Mouse (Mus musculus) heart, embryonic 10.5 days (tissue): ENCODE measurements around the gene Slf2. TPM values are rescaled to one million over a fixed set of nuclear protein-coding genes. Genes with fewer than 3 reads are reported as not detected.

Experiments used
- DNase-seq: peaks from one replicate; pipeline ENCODE4 v3.0.0-alpha.2; 2017; ENCODE audit warnings: low spot score
- H3K27ac ChIP-seq: fragments of 300-500 bp; sonication (generic); 2 replicates; pipeline ENCODE4 v1.5.1; 2016; ENCODE audit warnings: mild to moderate bottlenecking
- H3K27me3 ChIP-seq: fragments of 300-500 bp; sonication (generic); 2 replicates; pipeline ENCODE4 v1.6.1; 2016; ENCODE audit warnings: mild to moderate bottlenecking; ENCODE audit not compliant: poor library complexity, insufficient read depth, severe bottlenecking
- H3K36me3 ChIP-seq: fragments of 300-500 bp; sonication (generic); 2 replicates; pipeline ENCODE4 v1.6.1; 2016; ENCODE audit warnings: mild to moderate bottlenecking, moderate library complexity
- H3K4me1 ChIP-seq: fragments of 300-500 bp; sonication (generic); 2 replicates; pipeline ENCODE4 v1.6.1; 2016; ENCODE audit warnings: mild to moderate bottlenecking
- H3K4me3 ChIP-seq: fragments of 300-500 bp; sonication (generic); 2 replicates; pipeline ENCODE4 v1.5.1; 2016; ENCODE audit warnings: mild to moderate bottlenecking, moderate library complexity
- H3K9me3 ChIP-seq: fragments of 300-500 bp; sonication (generic); 2 replicates; pipeline ENCODE4 v1.6.1; 2016; ENCODE audit warnings: mild to moderate bottlenecking, moderate library complexity
- WGBS: fragments of 180-500 bp; shearing (Covaris S2); methylation state at CpG from one replicate; pipeline ENCODE4 v1.1.7; 2016; 5-methylcytosine and 5-hydroxymethylcytosine counted together
- polyA plus RNA-seq: library from polyadenylated mRNA; unstranded; fragments of >200 nt; fragmentation: Nextera tagmentation; extraction: Ambion mirVana; gene quantifications from 2 replicates; pipeline ENCODE4 v1.2.1, GENCODE M21; 2016

The Slf2 gene
- polyA plus RNA-seq, 1 experiment from 2014 or later: 60.6 TPM

DNA sequence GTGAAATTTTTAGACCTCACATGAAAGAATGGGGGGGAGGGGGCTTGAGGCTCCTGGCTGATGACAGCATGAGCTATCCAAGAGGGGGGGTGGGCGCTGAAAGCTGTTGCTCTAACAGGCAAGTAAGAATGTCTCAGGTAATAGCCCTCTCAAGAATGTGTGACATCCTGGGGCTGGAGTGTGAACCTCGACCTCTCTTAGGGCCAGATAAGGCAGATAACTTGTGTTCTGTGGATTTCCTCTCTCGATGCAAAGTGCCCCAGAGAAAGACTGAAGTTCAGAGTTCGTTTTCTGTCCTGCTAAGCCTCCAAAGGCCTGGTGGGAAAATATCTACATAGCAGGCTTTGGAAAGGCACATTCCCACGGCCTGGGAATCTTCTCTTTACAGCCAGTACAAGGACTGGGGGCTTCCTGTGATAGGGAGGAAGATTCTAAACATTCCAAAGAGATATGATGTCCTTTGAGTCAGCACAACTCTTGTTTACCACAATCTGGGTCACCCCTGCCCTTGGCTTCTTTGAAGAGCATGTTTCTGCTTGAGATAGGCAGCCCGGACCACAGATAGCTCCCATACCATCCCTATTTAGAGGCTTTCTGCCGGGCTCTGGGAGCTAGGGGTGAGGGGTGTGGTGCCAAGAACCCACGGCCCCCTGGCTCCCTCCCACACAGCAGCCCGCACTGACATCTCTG lies 31.7 kb upstream of the Slf2 start:
- Histone ChIP-seq H3K9me3 (no peaks in the 10 kb centered on the region), H3K36me3 (no peaks in the 10 kb centered on the region), H3K4me3 (peak overlapping the region; percentile 22; the same call in 1 of the 2 replicates), H3K27me3 (peaks cover 20% of the 10 kb centered on the region), H3K27ac (peak overlapping the region; percentile 81), H3K4me1 (peaks cover 52% of the 10 kb centered on the region)
- WGBS: 3% methylated on average over 9 of the region's 9 CpGs
- DNase-seq: no peak

DNA sequence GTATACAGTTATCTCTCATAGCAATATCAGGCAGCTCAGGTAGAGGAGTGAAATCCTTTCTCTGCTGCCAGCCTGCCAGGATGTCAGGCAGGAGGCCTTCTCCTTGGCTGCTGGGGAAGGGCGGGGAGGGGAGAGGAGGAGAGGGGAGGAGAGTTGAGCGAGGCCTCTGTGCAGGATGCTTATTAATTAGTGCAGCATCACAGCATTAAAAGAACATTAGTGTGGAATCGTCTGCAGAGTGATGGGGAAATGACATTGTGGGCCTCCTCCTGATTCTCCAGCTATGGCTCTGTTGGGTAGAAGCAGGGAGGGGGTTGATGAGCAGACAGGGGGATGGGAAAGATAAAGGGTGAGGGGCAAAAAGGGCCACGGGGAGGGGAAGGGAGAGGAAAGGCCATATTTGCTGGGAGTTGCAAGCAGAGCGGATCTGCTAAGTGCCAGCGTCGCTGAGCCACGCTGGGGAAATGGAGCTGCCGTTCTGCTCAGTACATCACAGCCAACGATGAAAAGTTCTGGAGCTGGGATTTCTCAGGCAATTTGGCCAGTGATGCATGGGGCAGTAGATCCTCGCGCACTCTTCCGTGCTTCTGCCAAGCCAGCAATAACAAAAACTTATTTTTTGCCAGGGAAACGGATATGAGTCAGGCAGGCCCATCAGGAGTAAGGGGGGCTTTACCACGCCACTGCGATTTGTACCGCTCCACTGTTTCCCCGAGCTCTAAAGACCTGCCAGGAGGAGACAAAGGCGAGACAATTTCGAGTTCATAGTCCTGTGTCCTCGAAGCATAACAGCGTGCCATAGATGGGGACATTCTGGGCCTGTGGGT lies 30.8 kb upstream of the Slf2 start:
- Histone ChIP-seq H3K27ac (peak overlapping the region; percentile 81), H3K9me3 (no peaks in the 10 kb centered on the region), H3K4me3 (peak overlapping the region; percentile 3; the same call in 1 of the 2 replicates), H3K4me1 (peaks cover 60% of the 10 kb centered on the region), H3K27me3 (peaks cover 17% of the 10 kb centered on the region), H3K36me3 (no peaks in the 10 kb centered on the region)
- WGBS: 30% methylated on average over 22 of the region's 22 CpGs
- DNase-seq: no peak

DNA sequence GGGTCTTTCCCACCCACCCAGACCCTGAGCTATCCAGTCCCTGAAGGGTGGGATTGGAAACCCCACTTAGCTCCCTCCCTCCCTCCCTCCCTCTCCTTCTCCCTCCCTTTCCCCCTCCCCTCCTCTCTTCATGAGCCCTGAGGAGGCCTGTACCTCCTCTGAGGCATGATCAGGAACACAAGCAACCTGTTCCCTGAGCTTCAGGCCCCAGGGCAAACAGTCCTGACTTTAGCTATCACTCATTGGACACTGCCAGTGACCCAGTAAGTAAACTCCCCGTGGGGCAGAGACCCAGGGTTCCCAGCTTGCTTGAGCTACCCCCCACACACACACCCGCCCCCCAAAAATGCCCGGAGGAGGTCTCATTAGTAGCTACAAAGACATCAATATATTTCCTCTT lies 29.9 kb upstream of the Slf2 start:
- Histone ChIP-seq H3K4me3 (no peak overlapping the region), H3K9me3 (no peaks in the 10 kb centered on the region), H3K4me1 (peaks cover 69% of the 10 kb centered on the region), H3K27ac (peak overlapping the region; percentile 81; the same call in 1 of the 2 replicates), H3K36me3 (no peaks in the 10 kb centered on the region), H3K27me3 (peaks cover 9% of the 10 kb centered on the region)
- 60% methylated on average over 3 of the region's 3 CpGs for WGBS
- DNase-seq: no peak

DNA sequence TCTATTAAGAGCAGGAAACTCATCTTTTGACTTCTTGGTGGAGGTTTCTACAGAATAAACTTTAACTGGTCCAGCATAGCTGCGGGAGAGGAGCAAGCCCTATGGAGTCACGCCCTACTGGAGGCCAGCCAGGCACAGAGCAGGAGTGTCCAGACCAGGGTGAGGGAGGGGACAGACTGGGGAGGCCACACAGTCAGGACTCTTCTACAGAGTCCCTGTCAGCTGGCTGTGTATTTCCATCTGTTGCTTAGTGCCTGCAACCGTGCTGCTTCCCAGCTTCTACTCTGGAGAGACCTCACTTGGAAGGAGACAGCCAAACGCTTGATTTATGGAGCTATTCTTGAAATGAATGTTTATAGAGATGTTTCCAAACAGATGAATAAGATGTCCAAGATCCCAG lies 28.6 kb upstream of the Slf2 start:
- no peak for DNase-seq
- peaks cover 75% of the 10 kb centered on the region for H3K4me1 ChIP-seq
- 73% methylated on average over 4 of the region's 4 CpGs for WGBS

DNA sequence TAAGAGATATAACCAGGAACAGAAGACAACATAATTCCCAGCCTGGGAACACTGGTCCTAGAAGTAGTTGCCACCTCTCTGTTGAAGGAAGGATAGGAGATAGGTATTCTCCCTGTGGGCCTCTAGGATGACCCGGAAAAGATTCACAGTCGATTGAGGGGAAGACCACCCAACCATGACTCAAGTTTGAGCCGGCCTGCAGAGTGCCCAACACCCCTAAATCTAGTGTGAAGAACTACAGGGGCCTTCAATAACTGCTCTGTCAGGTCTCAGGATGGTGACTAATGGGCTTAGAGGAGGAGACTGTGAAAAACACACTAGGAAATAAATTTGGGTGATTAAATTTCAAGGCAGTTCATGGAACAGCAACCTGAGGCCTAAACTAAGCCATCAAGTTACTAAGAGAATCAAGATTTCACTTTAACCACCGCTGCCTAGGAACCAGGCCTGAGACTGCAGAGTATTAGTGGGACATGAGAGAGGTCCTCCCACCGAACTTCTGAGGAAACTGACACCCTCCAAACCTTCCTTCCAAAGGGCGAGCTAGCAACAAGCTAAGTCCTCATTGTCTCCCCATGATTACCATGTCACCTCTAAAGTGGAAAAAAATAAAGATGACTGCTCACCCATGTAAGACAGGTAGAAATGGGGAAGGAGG lies 27.5 kb upstream of the Slf2 start:
- peaks cover 75% of the 10 kb centered on the region for H3K4me1 ChIP-seq
- no peaks in the 10 kb centered on the region for H3K27me3 ChIP-seq
- H3K9me3 ChIP-seq: no peaks in the 10 kb centered on the region
- WGBS: 52% methylated on average over 6 of the region's 6 CpGs
- peak overlapping the region; percentile 56; the same call in 1 of the 2 replicates for H3K27ac ChIP-seq
- no peak overlapping the region for H3K4me3 ChIP-seq
- no peak for DNase-seq
- H3K36me3 ChIP-seq: no peaks in the 10 kb centered on the region

More for the DNA sequence above, 28.6 kb upstream of the Slf2 start:
- Histone ChIP-seq H3K9me3 (no peaks in the 10 kb centered on the region), H3K4me3 (no peak overlapping the region), H3K27me3 (no peaks in the 10 kb centered on the region; the same call in 1 of the 2 replicates), H3K27ac (no peak overlapping the region), H3K36me3 (no peaks in the 10 kb centered on the region)

DNA sequence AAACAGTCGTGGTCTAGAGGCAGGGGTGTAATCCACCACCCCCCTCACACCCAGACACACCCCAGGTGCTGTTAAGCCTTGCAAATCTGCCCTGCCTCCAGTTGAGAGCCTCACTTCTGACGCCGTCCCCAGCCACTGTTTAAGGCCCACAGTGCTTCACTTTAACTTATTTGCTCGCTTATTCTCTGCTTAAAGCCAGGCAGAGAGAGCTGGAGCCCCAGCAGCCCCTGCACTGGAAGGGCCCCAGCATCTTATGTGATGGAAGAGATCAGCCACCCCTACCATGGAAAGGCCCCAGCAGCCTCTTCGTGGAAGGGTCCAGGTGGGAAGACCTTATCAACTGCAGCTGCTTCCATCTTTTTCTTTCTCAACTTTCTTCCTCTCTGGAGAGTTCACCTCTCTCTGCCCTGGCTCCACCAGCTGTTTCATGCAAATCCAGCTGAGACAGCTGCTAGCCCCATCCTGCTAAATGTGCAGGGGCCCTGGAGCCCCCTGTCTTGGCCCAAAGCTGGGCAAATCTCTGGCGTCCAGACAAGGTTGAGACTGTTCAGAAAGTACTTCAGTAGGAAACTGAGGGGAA lies 26.7 kb upstream of the Slf2 start:
- H3K4me3 ChIP-seq: no peak overlapping the region
- peaks cover 75% of the 10 kb centered on the region for H3K4me1 ChIP-seq
- 39% methylated on average over 6 of the region's 6 CpGs for WGBS
- no peaks in the 10 kb centered on the region for H3K27me3 ChIP-seq
- H3K27ac ChIP-seq: peak overlapping the region; percentile 56; the same call in 1 of the 2 replicates
- no peak for DNase-seq
- H3K9me3 ChIP-seq: no peaks in the 10 kb centered on the region
- no peaks in the 10 kb centered on the region for H3K36me3 ChIP-seq

DNA sequence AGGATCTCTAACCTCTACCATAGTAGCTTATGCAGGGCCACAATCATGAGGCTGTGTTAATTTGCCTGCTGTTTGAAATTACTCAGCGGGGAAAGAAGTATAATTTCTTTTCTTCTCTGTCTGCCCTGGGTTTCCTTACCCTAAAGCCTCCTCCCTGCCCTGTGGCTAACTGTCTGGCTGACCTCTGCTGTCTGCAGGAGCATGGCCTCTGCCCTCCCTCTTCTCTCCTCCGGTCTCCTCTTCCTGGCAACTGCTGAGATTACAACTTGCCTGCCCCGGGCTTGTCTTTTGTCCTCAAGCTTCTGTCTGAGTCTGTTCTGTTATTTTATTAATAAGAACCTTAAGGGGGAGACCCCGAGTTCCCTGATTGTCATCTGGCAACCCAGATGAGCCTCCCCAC lies 25.6 kb upstream of the Slf2 start:
- no peaks in the 10 kb centered on the region for H3K27me3 ChIP-seq
- H3K9me3 ChIP-seq: no peaks in the 10 kb centered on the region
- peaks cover 66% of the 10 kb centered on the region for H3K4me1 ChIP-seq
- H3K4me3 ChIP-seq: no peak overlapping the region
- H3K27ac ChIP-seq: peak overlapping the region; percentile 32; the same call in 1 of the 2 replicates
- no peak for DNase-seq
- H3K36me3 ChIP-seq: no peaks in the 10 kb centered on the region
- 30% methylated on average over 4 of the region's 4 CpGs for WGBS

DNA sequence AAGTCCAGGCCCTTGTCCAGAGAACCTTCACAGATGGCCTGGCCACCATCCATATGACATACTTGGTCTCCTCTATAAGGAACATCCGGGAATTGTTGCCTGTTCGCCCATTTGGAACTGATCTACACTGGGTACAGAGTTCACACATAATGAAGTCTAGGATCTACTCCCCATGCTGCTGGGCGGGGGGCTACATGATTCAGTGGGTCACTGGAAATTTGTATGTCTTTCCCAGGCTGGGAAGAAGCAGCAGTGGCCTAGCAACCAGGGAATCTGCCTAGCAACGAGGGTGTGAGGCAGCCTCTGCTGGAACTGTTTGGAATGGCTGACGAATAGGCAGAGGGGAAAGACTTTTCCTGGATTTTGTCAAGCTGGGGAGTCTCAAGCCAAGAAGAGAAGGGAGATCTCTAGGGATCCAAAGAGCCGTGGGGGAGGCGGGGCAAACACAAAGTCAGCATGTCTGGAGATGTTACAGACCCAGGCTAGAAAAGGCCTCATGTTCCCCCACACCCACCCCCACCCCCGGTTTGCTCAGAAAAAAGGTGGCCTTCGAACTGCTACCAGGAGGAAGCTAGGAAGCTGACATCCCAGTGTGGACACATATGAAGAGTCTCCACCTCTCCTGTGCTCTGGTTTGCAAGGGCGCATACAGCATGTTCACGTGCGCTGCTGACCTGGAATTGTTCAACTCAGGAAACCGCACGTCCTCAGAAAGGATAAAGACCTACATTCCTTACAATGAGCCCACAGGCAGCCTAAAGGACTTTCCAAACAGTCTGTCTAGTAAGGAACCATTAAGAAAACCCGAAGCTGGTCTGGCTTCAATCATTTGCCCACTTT lies 22.9 kb upstream of the Slf2 start:
- 44% methylated on average over 15 of the region's 15 CpGs for WGBS
- H3K4me1 ChIP-seq: peaks cover 50% of the 10 kb centered on the region
- H3K27ac ChIP-seq: peak overlapping the region; percentile 80

DNA sequence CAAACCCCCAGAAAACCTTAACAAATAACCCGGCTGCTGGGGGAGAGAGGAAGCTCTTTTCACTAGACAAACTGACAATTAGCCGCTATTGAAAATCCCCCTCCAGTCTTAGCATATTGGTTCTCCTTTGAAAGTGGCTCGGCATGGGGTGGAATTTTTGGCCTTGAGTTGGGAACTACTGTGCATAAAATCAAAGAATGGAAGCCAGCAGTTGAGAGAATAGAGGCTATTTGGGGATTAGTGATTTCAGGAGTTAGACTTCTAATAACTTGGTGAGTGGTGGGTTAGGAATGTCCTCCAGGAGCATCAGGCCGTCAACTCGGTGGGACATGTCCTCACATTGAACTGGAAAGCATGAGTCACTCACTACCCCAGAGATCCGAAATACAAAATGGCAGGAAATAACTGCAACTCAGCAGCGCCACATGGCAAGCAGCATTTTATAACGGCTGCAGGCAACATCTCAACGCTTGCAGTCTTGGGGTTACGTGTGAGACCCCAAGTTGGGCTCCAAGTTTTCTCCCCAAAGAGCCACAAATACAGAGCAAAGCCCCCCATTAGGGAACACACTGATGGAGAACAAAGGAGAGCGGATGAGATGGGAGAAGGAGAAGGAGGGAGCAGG lies 22.0 kb upstream of the Slf2 start:
- Histone ChIP-seq H3K9me3 (no peaks in the 10 kb centered on the region), H3K27me3 (no peaks in the 10 kb centered on the region), H3K27ac (peak overlapping the region; percentile 80), H3K4me1 (peaks cover 48% of the 10 kb centered on the region), H3K4me3 (no peak overlapping the region), H3K36me3 (no peaks in the 10 kb centered on the region)
- DNase-seq: peak; percentile 72
- WGBS: 57% methylated on average over 11 of the region's 11 CpGs

More for the DNA sequence above, 22.9 kb upstream of the Slf2 start:
- Histone ChIP-seq H3K36me3 (no peaks in the 10 kb centered on the region), H3K27me3 (no peaks in the 10 kb centered on the region), H3K4me3 (no peak overlapping the region), H3K9me3 (no peaks in the 10 kb centered on the region)
- peak; percentile 77 for DNase-seq

DNA sequence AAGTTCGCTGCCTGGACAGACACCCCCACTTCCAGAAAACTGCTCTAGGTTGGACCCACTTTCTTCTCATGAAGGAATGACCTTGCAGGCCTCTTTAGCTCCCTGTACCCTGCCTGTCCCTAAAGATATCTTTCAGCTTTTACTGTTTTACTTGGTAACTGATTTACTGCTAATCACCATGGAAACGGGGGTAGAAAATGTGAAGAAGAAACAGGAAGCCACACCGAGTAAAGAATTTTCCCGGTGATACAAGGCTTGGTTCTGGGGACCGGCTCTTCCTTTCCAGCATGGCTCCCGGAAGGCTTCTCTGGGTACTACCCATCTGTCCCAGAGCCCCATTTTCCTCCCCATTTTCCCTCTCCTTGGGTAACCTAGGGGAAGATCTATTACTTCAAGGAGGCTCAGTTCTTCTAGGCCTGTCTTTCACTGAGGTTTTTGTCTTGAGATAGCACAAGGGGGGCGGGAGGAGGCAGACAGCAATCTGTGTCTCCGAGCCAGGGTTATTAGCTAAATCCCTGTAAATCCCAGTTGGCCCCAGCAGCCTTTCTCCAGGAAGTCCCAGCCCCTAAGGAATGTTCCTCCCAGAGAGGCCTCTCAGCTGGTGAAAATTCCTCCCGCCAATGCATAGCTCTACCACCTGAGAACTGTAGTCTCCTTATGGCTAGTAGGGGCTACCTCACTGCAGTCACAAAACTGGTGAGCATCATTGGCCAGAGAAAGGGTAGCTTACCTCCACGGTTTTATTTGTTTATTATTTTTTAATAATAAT lies 16.3 kb upstream of the Slf2 start:
- H3K4me1 ChIP-seq: peaks cover 12% of the 10 kb centered on the region
- H3K36me3 ChIP-seq: no peaks in the 10 kb centered on the region
- DNase-seq: peak; percentile 80
- H3K4me3 ChIP-seq: no peak overlapping the region
- peak overlapping the region; percentile 84 for H3K27ac ChIP-seq
- 47% methylated on average over 10 of the region's 10 CpGs for WGBS
- no peaks in the 10 kb centered on the region for H3K9me3 ChIP-seq
- no peaks in the 10 kb centered on the region for H3K27me3 ChIP-seq

DNA sequence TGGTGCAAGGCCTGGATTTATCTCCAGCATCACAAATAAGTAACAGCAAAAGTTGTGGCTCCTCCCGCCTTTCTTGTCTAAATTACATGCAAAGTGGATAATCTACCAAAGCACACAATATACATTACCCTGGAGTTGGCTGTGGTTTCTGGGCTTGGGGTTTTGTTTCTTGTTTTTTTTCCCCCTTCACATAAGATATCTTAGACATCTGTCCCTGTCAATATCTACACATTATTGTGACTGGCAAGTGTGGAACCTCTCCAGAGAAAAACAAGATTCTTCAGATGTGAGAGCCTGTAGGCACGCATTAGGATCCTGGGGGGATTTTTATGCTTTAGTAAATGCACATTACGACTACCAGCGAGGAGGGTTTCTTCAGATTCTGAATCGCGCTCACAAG lies 12.8 kb upstream of the Slf2 start:
- 85% methylated on average over 6 of the region's 6 CpGs for WGBS
- Histone ChIP-seq H3K9me3 (no peaks in the 10 kb centered on the region), H3K4me1 (peaks cover 22% of the 10 kb centered on the region), H3K27me3 (no peaks in the 10 kb centered on the region), H3K4me3 (no peak overlapping the region), H3K27ac (no peak overlapping the region), H3K36me3 (no peaks in the 10 kb centered on the region)
- peak; percentile 13 for DNase-seq
